Mouse (Mus musculus) MN1 (cell line): Measurements from ENCODE around the gene Hdlbp.

Experiments
- DNase-seq: peaks from one replicate; pipeline ENCODE4 v3.0.0-alpha.2; 2016; ENCODE audit warnings: low spot score

Hdlbp gene

DNA sequence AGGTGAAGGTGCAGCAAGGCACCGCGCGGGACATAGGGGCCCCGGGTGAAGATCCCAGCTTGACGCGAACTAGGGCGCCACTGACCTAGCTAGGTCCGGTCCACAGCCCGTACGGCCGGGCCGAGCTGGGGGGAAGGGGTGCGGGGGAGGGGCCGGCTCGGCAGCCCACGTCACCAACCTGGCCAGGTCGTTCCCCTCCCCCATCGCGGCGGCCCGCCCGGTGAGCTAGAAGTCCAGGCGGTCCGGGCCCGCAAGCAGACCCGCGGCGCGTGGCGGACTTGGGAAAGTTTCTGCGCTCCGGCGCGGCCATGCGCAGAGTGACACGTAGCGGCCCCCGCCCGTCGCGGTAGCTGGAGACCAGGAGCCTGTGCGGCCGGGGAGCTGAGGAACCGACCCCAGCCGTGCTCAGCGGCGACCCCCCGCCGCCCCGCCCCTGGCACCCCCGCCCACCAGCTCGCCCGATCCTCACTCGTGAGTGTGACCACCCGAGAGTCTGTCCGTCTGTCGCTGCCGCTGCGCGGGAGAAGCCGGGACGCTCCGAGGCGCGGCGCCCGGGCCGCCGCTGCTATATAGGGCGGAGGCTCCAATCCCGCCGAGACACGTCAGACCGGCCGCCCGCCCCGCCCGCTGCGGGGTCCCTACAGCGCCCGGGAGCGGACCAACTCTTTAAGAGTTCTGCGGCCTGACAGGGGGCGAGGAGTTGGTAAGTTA, 33.3 kb downstream of the Hdlbp start:
- DNase-seq = peak; percentile 73

DNA sequence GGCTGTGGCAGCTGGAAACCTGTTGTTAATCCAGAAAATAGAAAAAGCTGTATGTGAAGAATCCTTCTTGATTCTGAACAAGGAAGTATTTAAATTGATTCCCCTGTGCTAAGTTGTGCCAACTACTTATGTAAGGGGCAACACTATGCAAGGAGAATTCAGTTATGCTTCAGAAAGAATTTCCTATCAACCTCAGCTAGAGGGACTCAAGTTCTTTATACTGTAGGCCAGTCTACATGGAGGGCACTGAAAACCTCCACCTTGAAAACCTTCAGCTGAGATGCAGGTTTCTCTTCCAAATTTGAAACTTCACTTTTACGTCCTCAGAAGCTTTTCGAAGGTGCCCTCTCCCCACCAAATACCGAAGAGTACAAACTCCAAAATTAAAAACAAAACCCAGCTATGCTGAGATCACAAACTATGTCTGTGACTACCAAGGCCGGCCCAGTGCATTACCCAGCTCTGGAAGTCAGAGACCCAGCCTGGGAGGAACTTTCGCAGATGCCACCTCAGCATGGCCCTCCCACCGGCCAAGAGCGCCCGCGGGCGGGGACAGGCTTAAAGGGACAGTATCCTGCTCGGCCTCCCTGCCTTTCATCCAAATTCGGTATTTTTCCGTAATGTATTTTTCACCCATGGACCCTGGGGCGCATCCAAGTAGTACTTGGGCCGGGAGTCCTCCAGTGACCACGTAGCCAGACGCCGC, 34.1 kb downstream of the Hdlbp start:
- DNase-seq = peak; percentile 82

DNA sequence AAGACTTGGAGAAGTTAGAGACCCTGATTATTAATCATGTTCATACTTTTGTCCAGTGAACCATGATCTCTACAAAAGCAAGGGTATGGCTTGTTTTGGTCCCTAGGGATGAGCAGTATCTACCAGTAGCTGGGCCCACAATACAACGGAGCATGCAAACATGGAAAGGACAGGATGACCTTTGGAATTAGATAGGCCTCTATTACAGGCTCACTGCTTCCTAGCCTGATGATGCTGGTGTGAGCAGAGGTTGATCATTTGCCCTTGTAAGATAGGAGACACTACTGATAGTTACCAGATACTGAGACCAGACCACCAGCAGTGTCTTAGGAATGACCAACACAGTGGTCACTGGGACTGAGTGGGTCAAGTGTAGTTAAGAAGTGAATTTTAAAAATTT, 39.3 kb downstream of the Hdlbp start:
- DNase-seq = no peak

- DNase-seq = no peak
Observed at GRCm38 (mm10) chr1:93432087-93432486, 46.5 kb downstream of the Hdlbp start.

DNA sequence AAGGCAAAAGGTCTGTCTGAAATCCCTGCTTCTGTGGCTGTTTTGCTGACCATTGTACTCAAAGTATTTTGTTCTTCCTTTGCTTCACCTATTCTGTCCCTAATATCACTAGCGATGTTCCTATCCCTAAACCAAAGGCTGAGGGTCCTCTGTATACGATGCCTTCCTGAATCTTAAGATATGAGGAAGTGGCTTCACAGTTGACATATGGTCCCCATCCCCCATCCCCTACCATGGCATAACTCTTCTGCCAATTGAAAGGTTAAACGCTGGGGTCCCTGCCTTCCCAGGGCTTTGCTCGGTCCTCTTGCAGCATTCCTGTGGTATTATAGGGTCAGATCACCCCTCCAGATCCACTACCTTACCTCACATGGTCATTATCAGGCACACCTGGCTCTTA, 75.2 kb downstream of the Hdlbp start:
- no peak for DNase-seq

GRCm38 (mm10) chr1:93401191-93402052, 77.2 kb downstream of the Hdlbp start:
- no peak for DNase-seq

- no peak for DNase-seq
Observed at GRCm38 (mm10) chr1:93388906-93389305, 89.7 kb downstream of the Hdlbp start.

- DNase-seq = no peak
Observed at GRCm38 (mm10) chr1:93387198-93387597, 91.4 kb downstream of the Hdlbp start.

DNA sequence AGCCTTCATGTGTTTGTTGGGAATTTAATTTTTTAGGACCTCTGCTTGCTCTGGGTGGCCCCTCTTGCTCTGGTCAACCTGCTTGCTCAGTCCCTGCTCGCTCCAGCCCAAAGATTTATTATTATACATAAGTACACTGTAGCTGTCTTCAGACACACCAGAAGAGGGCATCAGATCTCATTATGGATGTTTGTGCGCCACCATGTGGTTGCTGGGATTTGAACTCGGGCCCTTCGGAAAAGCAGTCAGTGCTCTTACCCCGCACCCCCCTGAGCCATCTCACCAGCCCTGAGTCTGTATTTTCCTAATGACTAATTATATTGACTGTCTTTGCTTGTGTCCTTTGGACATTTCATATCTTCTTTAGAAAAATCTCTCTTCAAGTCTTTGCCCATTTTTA, 99.5 kb downstream of the Hdlbp start:
- no peak for DNase-seq

DNA sequence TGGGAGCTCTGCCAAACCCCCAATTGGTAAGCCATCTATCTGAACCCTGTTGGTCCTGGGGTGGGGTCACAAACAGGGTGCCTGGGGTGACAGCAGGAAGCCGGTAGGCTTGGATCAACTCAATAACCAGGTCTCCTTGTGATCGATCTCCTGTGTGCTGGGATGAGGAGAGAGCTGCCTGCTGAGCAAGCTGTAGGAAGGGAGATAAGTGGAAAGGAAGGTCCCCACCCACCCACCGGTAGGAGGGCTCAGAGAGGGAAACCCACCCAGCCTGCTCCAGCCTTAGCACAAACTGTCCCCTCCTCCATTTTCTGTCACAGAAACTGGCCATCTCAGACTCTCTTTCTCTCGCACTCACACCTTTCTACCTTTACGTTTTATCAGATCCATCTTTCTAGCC, 101.3 kb downstream of the Hdlbp start:
- no peak for DNase-seq

DNA sequence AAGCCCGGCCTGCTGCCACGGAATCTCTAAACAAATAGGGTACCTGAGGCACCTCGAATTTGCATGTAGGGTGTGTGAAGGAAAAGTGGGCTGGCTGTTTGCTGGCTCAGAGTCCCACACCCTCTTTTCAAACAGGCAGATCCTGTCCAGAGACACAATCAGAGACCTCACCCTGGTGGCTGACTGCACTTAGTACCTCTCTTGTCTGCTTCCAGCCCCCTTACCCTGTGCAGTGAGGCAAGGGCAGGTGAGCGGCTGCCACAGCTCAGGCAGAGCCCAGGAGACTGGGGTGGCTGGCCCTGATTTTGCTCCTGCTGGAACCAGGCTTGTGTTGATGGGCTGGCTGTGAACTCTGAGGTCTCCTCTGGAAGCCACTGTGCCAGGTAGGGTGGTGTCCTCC, 105.0 kb downstream of the Hdlbp start, which contains the start of gene Ano7:
Gene Ano7 (plus strand): TSS at position 266 of the 400 bp plus-strand sequence.
- no peak for DNase-seq

- DNase-seq = no peak
Observed at GRCm38 (mm10) chr1:93365641-93366040, 113.0 kb downstream of the Hdlbp start.

DNA sequence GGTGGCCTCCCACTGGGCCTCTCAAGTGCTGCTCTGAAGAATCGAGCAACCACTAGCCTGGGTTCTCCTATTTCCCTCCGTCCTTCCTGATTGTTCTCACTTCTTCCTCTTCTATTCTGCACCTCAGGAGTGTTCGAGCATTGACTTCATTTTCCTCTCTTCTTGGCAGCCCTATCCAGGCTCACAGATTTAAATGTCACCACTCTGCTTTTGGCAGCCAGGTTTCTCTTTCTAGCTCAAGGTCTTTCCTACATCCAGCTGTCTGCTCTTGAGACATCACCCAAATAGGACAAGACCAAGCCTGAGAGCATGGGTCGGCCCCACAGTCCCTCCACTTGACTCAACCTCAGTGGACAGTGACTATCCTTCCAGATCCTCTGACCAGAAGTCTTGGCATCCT, 116.0 kb downstream of the Hdlbp start:
- DNase-seq = no peak
